Mouse (Mus musculus): ENCODE results near the gene Rasd1.

- TF ChIP-seq CTCF (IDR thresholded peaks at IDR 0.05; ENCODE audit: low read depth) = no peak
- TF ChIP-seq EP300 (IDR thresholded peaks at IDR 0.05; ENCODE audit: low read depth) = no peak
Measured at GRCm38 (mm10) chr11:60011516-60011915, 46.8 kb upstream of the Rasd1 start.

Measured in liver, embryonic 14.5 days (tissue).